Mouse (Mus musculus) embryo, embryonic 11.5 days (tissue): ENCODE results near the gene Rps15a.
A peak's percentile ranks its signal among the peaks of the same experiment; 100 is the strongest.

Source experiments
- DNase-seq: peaks from one replicate; pipeline ENCODE4 v3.0.0-alpha.2; 2012; ENCODE audit warnings: low read depth, low spot score

Gene Rps15a

DNA sequence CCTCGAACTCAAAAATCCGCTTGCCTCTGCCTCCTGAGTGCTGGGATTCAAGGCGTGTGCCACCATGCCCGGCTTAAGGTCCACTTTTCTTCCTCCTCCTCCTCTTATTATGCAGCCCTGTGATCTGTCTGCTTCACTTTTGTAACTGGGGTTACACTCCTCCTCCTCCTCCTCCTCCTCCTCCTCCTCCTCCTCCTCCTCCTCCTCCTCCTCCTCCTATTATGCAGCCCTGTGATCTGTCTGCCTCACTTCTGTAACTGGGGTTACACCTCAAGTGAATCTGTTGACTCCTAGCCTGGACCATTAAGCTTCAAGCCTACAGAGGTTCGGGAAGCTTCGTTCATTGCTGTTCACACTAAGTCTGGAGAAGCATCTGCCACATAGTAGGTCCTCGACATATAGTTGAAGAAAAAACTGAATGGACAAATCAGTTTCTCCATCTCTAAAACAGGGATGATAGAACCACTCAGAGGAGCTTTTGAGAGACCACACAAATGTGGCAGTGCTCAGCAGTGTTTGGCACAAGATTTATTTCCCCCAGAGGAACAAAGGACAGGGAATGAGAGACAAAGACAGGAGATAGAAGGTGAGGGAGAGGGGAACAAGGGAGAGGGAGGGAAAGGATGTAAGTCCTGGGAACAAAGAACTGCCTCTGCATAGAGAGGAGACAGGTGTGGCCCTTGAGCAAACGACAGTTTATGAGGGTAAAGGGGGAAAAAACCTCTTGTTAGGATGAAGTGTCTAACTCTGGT is 975 bp upstream of the Rps15a start:
- DNase-seq: no peak

- no peak for DNase-seq
These were observed 483 bp downstream of the Rps15a start for GRCm38 (mm10) chr7:118115533-118115876.

GRCm38 (mm10) chr7:118113541-118114297 is 2.3 kb downstream of the Rps15a start:
- no peak for DNase-seq

DNA sequence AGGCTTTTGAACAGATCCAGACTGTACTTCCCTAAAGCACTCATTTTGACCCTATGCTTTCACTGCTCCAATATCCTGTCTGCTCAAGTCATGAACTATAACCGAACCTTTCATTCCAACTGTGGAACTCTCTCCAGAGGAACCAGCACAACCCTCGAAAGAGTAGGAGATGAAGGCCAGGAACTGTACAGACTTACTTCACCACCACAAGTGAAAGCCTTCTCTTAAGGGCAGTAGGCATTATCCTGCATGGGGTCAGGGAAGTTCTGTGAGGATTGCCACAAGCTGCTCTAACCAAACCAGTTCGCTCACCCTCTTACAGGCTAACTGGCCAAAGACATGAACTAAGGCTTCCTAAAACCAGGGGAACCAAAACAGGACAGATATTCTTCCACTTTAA is 4.9 kb downstream of the Rps15a start:
- DNase-seq: no peak

DNA sequence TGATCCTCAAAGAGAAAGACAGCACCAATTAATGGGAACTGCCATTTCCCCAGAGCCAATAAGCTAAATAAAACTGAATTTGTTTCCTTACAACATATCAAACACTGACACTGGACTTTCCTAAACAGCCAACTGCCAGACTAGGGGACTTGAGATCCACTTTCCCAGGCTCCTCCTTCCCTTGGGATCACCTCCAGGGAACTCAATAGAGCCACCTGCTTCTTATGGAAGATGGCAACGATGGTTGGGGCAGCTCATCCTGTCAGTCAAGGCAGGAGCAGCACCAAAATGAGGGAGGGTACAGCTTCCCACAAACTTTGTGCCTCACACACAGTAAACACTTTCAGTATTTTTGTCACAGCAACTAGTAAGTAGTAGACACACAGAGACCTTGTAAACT is 8.3 kb downstream of the Rps15a start:
- DNase-seq: no peak

DNA sequence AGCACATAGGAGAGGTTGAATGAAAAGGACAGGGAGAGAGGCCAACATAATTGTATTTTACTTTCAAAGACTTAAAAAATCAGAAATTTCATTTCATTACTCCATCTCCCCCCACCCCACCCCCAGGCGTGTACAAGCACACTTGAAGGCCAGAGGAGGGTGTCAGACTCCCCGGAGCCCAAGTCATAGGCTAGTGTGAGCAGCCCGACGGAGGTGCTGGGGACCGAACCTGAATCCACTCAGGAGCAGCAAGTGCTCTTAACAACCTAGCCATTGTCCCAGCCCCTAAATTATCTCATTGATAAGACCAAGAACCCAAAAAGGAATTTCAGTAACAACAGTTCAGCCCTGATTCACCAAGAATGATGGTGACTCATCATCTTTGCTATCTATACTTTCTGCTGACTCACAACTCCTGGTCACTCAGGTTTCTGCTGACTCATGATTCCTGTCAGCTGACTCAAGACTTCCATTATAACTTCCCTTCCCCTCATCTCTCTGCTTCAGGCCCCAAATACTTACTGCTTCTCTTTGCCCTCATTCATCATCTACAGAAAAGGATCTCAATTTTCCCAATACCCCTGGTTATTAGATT is 11.4 kb downstream of the Rps15a start:
- DNase-seq: no peak

DNA sequence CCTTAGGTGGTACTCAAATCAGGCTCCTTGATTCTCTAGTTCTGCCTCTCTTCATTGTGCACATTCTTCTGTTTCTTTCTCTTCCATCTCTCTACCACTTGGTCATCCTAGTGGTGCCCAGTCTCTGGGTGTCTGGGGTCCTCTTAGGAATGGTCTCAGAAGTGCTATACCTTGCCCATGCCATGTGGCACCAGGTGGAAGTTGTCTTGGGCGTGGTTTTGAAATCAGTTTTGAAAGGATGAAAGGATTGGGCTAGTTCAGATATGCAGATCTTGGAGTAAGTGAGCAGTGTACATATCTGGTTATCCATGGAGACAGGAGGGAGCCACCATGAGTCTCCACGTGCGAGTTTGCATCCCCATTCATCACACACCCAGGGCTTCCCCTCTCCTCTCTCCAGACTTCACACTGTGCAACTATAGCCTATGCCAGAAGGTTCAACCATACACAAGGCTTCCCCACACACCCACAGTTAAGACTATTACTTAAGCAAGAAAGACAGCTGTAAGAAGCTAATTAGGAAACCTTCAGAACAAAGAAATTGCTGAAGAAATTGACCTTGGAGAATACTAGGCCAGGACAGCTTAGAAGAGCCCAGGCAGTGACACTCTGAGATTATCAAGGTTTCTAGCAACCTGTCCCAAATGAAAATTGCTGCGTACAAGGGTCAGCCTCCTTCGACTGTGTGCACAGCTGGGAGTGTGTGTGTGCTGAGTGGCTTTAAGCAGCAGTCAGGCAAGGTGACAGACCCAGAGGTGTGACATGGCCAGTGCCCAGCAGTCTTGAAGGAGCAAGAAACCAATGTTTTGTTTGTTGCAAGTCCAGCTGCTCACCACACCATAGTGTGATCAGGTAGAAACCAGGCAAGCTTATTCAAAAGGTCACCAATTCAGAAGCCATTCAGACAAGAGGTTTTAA is 12.3 kb downstream of the Rps15a start:
- no peak for DNase-seq

- no peak for DNase-seq
These were observed 13.1 kb downstream of the Rps15a start for GRCm38 (mm10) chr7:118102678-118103461.

- peak; percentile 62 for DNase-seq
These were observed 13.8 kb downstream of the Rps15a start for GRCm38 (mm10) chr7:118102231-118102630.

GRCm38 (mm10) chr7:118097615-118098014 is 18.4 kb downstream of the Rps15a start:
- no peak for DNase-seq

GRCm38 (mm10) chr7:118079987-118080386 is 36.0 kb downstream of the Rps15a start:
- DNase-seq: no peak

- DNase-seq: no peak
These were observed 36.9 kb downstream of the Rps15a start for GRCm38 (mm10) chr7:118079097-118079496.

DNA sequence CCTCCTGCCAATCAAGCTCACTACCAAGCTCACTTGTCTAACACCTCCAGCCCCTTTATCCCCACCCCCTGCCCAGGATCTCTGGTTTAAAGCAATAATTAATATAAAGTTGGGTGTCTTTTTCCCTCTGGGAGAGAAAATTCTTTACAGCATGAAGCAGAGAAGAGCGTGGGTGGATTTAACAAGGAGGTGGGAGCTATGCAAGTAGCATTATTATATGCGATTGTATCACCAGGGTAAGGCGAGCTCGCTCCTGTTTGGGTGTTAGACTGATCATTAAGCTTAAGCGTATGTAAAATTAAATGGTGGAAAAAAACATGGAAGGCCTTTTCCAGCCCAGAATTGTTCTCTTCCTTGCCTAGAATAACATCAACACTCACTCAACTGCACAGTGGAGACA is 48.7 kb downstream of the Rps15a start:
- no peak for DNase-seq

GRCm38 (mm10) chr7:118056300-118056699 is 59.7 kb downstream of the Rps15a start:
- no peak for DNase-seq
